29 mouse cellular contexts compared by ENCODE assay signal in genomic region chr4:33941557-33941956, GRCm38 (mm10). TPM values are rescaled to one million over a fixed set of nuclear protein-coding genes. Genes with fewer than 3 reads are reported as not detected.
A peak's percentile ranks its signal among the peaks of the same experiment; 100 is the strongest.
DNase-seq lines count a peak whose midpoint lies in the region; ATAC-seq and TF ChIP-seq lines count a peak whose summit lies in the region.
"Had no signal": no experiment of that assay in that cellular context is flagged by ENCODE, and none has a peak within 500 bp of the region (broad histone marks: within the 10 kb centered on the region; RNA-seq: fewer than 3 reads in every experiment).

No protein-coding gene starts in this region.

- DNase-seq in forebrain, embryonic 10.5 days (ENCODE audit: extremely low spot score, low spot score) = peak; percentile 18
- DNase-seq in hindbrain, embryonic 11.5 days (ENCODE audit: low spot score) = peak; percentile 44
- DNase-seq in hindbrain, postnatal 0 days (ENCODE audit: low spot score) = no peak
- no peak for DNase-seq in midbrain, embryonic 14.5 days
- no peak for DNase-seq in layer of hippocampus, adult 9-11 months
- DNase-seq: adrenal gland, postnatal 25 days; cerebellum, adult 18-20 months; cerebellum, postnatal 25 days; gastrocnemius, postnatal 14 days; heart, postnatal 36 days; kidney, adult 8-10 months; kidney, postnatal 4 days; layer of hippocampus, postnatal 36 days; left cerebral cortex, postnatal 4 days; liver, embryonic 13.5 days; lung, adult 18-20 months; lung, postnatal 4 days; retina, postnatal 1 day; right cerebral cortex, postnatal 14 days; thymus, postnatal 4 days had no signal

- no peak for ATAC-seq in forebrain, embryonic 12.5 days (ENCODE audit: low FRiP score)
- peak; percentile 77 for ATAC-seq in hindbrain, embryonic 11.5 days (ENCODE audit: low FRiP score)
- no peak for ATAC-seq in hindbrain, postnatal 0 days
- peak; percentile 71 for ATAC-seq in midbrain, embryonic 13.5 days
- no peak for ATAC-seq in midbrain, embryonic 14.5 days (ENCODE audit: low FRiP score, low TSS enrichment)
- ATAC-seq: intestine, embryonic 16.5 days; lung, postnatal 0 days had no signal

- no peak overlapping the region for H3K27ac ChIP-seq in forebrain, embryonic 10.5 days
- H3K27ac ChIP-seq in forebrain, embryonic 12.5 days = no peak overlapping the region
- no peak overlapping the region for H3K27ac ChIP-seq in hindbrain, embryonic 11.5 days (ENCODE audit: low read depth, low read length)
- no peak overlapping the region for H3K27ac ChIP-seq in hindbrain, postnatal 0 days
- no peak overlapping the region for H3K27ac ChIP-seq in midbrain, embryonic 13.5 days
- H3K27ac ChIP-seq in midbrain, embryonic 14.5 days (replicated peaks; ENCODE audit: low read depth, low read length) = no peak overlapping the region
- H3K27ac ChIP-seq: heart, embryonic 10.5 days; kidney, postnatal 0 days; liver, embryonic 13.5 days; neural tube, embryonic 15.5 days had no signal

- H3K36me3 ChIP-seq in forebrain, embryonic 10.5 days (replicated peaks) = peaks cover 12% of the 10 kb centered on the region
- H3K36me3 ChIP-seq in forebrain, embryonic 12.5 days (replicated peaks) = peaks cover 13% of the 10 kb centered on the region
- 0 out of 2 replicates have a peak, but pooled peaks cover 3% of the 10 kb centered on the region for H3K36me3 ChIP-seq in hindbrain, embryonic 11.5 days (ENCODE audit: control insufficient read depth, insufficient read depth, low read length)
- peaks cover 13% of the 10 kb centered on the region for H3K36me3 ChIP-seq in hindbrain, postnatal 0 days (ENCODE audit: insufficient read depth, low read length)
- peaks cover 24% of the 10 kb centered on the region for H3K36me3 ChIP-seq in midbrain, embryonic 13.5 days
- H3K36me3 ChIP-seq in midbrain, embryonic 14.5 days (ENCODE audit: control insufficient read depth, insufficient read depth, low read length) = peaks cover 18% of the 10 kb centered on the region
- H3K36me3 ChIP-seq: heart, embryonic 10.5 days; liver, embryonic 13.5 days had no signal

- no peaks in the 10 kb centered on the region; the same call in 1 of the 2 replicates for H3K9me3 ChIP-seq in forebrain, embryonic 10.5 days
- H3K9me3 ChIP-seq in forebrain, embryonic 12.5 days = no peaks in the 10 kb centered on the region
- no peaks in the 10 kb centered on the region for H3K9me3 ChIP-seq in hindbrain, embryonic 11.5 days (ENCODE audit: control insufficient read depth, low read length)
- H3K9me3 ChIP-seq in hindbrain, postnatal 0 days (ENCODE audit: low read length) = no peaks in the 10 kb centered on the region
- H3K9me3 ChIP-seq in midbrain, embryonic 13.5 days = no peaks in the 10 kb centered on the region
- no peaks in the 10 kb centered on the region for H3K9me3 ChIP-seq in midbrain, embryonic 14.5 days (ENCODE audit: control insufficient read depth, low read length)
- H3K9me3 ChIP-seq: heart, embryonic 10.5 days; liver, embryonic 13.5 days; neural tube, embryonic 15.5 days had no signal

- no peak overlapping the region for H3K9ac ChIP-seq in forebrain, embryonic 12.5 days
- H3K9ac ChIP-seq in hindbrain, embryonic 11.5 days (ENCODE audit: low read depth, low read length) = no peak overlapping the region
- no peak overlapping the region for H3K9ac ChIP-seq in hindbrain, postnatal 0 days (replicated peaks; ENCODE audit: low read length)
- no peak overlapping the region for H3K9ac ChIP-seq in midbrain, embryonic 13.5 days (replicated peaks)
- H3K9ac ChIP-seq in midbrain, embryonic 14.5 days (replicated peaks; ENCODE audit: low read length) = no peak overlapping the region
- H3K9ac ChIP-seq: liver, embryonic 13.5 days; neural tube, embryonic 15.5 days had no signal

- H3K4me2 ChIP-seq in forebrain, embryonic 12.5 days = no peak overlapping the region
- H3K4me2 ChIP-seq in hindbrain, embryonic 11.5 days (replicated peaks; ENCODE audit: low read depth, low read length) = no peak overlapping the region
- H3K4me2 ChIP-seq in hindbrain, postnatal 0 days (ENCODE audit: low read depth, low read length) = no peak overlapping the region
- no peak overlapping the region for H3K4me2 ChIP-seq in midbrain, embryonic 13.5 days (replicated peaks)
- H3K4me2 ChIP-seq in midbrain, embryonic 14.5 days (ENCODE audit: low read length) = no peak overlapping the region
- H3K4me2 ChIP-seq: liver, embryonic 13.5 days; neural tube, embryonic 15.5 days had no signal

- H3K27me3 ChIP-seq in forebrain, embryonic 10.5 days (ENCODE audit: poor library complexity, severe bottlenecking) = no peaks in the 10 kb centered on the region
- no peaks in the 10 kb centered on the region for H3K27me3 ChIP-seq in forebrain, embryonic 12.5 days
- H3K27me3 ChIP-seq in hindbrain, embryonic 11.5 days (ENCODE audit: control insufficient read depth, insufficient read depth, low read length) = no peaks in the 10 kb centered on the region
- H3K27me3 ChIP-seq in hindbrain, postnatal 0 days (ENCODE audit: insufficient read depth, low read length) = no peaks in the 10 kb centered on the region
- H3K27me3 ChIP-seq in midbrain, embryonic 13.5 days = no peaks in the 10 kb centered on the region
- H3K27me3 ChIP-seq in midbrain, embryonic 14.5 days (ENCODE audit: control insufficient read depth, insufficient read depth, low read length) = no peaks in the 10 kb centered on the region
- H3K27me3 ChIP-seq: liver, embryonic 13.5 days; neural tube, embryonic 15.5 days had no signal

- 38% methylated on average over 5 of the region's 5 CpGs for WGBS in forebrain, embryonic 10.5 days
- 7% methylated on average over 5 of the region's 5 CpGs for WGBS in forebrain, embryonic 12.5 days
- 22% methylated on average over 5 of the region's 5 CpGs for WGBS in hindbrain, embryonic 11.5 days
- WGBS in hindbrain, postnatal 0 days = 22% methylated on average over 5 of the region's 5 CpGs
- 15% methylated on average over 5 of the region's 5 CpGs for whole genome bisulfite sequencing in midbrain, embryonic 13.5 days
- 8% methylated on average over 5 of the region's 5 CpGs for WGBS in midbrain, embryonic 14.5 days

- no peak overlapping the region for H3K4me3 ChIP-seq in forebrain, embryonic 10.5 days
- no peak overlapping the region for H3K4me3 ChIP-seq in forebrain, embryonic 12.5 days (replicated peaks)
- no peak overlapping the region for H3K4me3 ChIP-seq in hindbrain, embryonic 11.5 days (ENCODE audit: low read depth, low read length)
- H3K4me3 ChIP-seq in hindbrain, postnatal 0 days (ENCODE audit: low read length) = no peak overlapping the region
- no peak overlapping the region for H3K4me3 ChIP-seq in midbrain, embryonic 13.5 days (replicated peaks)
- no peak overlapping the region for H3K4me3 ChIP-seq in midbrain, embryonic 14.5 days (replicated peaks; ENCODE audit: low read depth, low read length)
- H3K4me3 ChIP-seq: heart, embryonic 10.5 days; liver, embryonic 13.5 days; megakaryocyte, embryonic 14.5 days; neural tube, embryonic 15.5 days had no signal

- no peak for TF ChIP-seq CTCF in hindbrain, postnatal 0 days (IDR thresholded peaks at IDR 0.05; ENCODE audit: low read depth)

- H3K4me1 ChIP-seq in forebrain, embryonic 10.5 days = peaks cover 14% of the 10 kb centered on the region
- H3K4me1 ChIP-seq in forebrain, embryonic 12.5 days = peaks cover 8% of the 10 kb centered on the region
- H3K4me1 ChIP-seq in hindbrain, embryonic 11.5 days (replicated peaks; ENCODE audit: control insufficient read depth, insufficient read depth, low read length) = no peaks in the 10 kb centered on the region
- no peaks in the 10 kb centered on the region for H3K4me1 ChIP-seq in hindbrain, postnatal 0 days (ENCODE audit: insufficient read depth, low read length)
- H3K4me1 ChIP-seq in midbrain, embryonic 13.5 days (replicated peaks) = peaks cover 7% of the 10 kb centered on the region
- peaks cover 4% of the 10 kb centered on the region; the same call in 1 of the 2 replicates for H3K4me1 ChIP-seq in midbrain, embryonic 14.5 days (ENCODE audit: control insufficient read depth, insufficient read depth, low read length)
- H3K4me1 ChIP-seq: heart, embryonic 10.5 days; liver, embryonic 13.5 days; megakaryocyte, embryonic 14.5 days; neural tube, embryonic 15.5 days had no signal

RNA-seq across cellular contexts. Expression of gene Cnr1, which starts 17.2 kb away (rescaled TPM):
- polyA plus RNA-seq in forebrain, embryonic 10.5 days (2016; fragmentation: Nextera tagmentation; extraction: Ambion mirVana) = 1.6 and 2.7 TPM in 2 replicates
- 34.9 and 35.4 TPM in 2 replicates for polyA plus RNA-seq in forebrain, embryonic 12.5 days (2016; fragmentation: Nextera tagmentation; extraction: Ambion mirVana)
- polyA plus RNA-seq in hindbrain, embryonic 11.5 days (2014; fragmentation: Nextera tagmentation; extraction: Ambion mirVana) = 24.6 and 25.0 TPM in 2 replicates
- 112 and 121 TPM in 2 replicates for total RNA-seq in hindbrain, postnatal 0 days (2014; rRNA removed)
- 34.9 and 35.3 TPM in 2 replicates for polyA plus RNA-seq in hindbrain, postnatal 0 days (2015; fragmentation: Nextera tagmentation; extraction: Ambion mirVana)
- 43.9 and 47.1 TPM in 2 replicates for polyA plus RNA-seq in midbrain, embryonic 13.5 days (2015; fragmentation: Nextera tagmentation; extraction: Ambion mirVana)
- polyA plus RNA-seq in midbrain, embryonic 14.5 days (2014; fragmentation: Nextera tagmentation; extraction: Ambion mirVana) = 75.5 and 80.8 TPM in 2 replicates
- total RNA-seq: granulocyte monocyte progenitor cell, adult 5-6 weeks had no signal

Comparison
In these comparisons a context has a peak if more than half of its experiments do, and no peak if none do; other contexts are left out.
1. DNase-seq: peak in forebrain, embryonic 10.5 days (single experiment) and hindbrain, embryonic 11.5 days (single experiment); none in hindbrain, postnatal 0 days (single experiment), midbrain, embryonic 14.5 days (single experiment) and layer of hippocampus, adult 9-11 months (single experiment).
2. ATAC-seq: peak in hindbrain, embryonic 11.5 days (single experiment) and midbrain, embryonic 13.5 days (single experiment); none in forebrain, embryonic 12.5 days (single experiment), hindbrain, postnatal 0 days (single experiment) and midbrain, embryonic 14.5 days (single experiment).